ENCODE assay signal across 9 mouse cellular contexts in the genomic region with DNA sequence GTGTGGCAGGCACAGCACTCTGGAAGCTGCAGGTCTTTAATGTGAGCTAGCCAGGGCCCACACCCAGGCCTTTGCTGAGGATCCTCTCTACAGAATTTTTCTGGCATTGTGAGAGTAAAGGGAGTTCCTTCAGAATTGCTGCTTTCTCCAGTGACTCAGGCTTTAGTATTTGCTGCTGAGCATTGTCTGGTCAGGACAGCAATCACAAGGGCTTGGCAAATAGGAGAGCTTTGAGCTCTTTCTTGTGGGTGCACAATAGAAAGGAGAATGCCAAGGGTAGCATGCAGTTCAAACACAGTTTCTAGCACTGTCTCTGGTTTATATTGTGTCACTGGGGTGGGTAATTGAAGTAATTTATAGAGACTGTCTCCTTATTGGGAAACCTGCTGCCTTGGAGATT. TPM values are rescaled to one million over a fixed set of nuclear protein-coding genes. Genes with fewer than 3 reads are reported as not detected.
A peak's percentile ranks its signal among the peaks of the same experiment; 100 is the strongest.
DNase-seq lines count a peak whose midpoint lies in the region; ATAC-seq and TF ChIP-seq lines count a peak whose summit lies in the region.
"Had no signal": no experiment of that assay in that cellular context is flagged by ENCODE, and none has a peak within 500 bp of the region (broad histone marks: within the 10 kb centered on the region; RNA-seq: fewer than 3 reads in every experiment).

No protein-coding gene starts in this region.

- no peak for TF ChIP-seq CTCF in heart, postnatal 0 days (IDR thresholded peaks at IDR 0.05; ENCODE audit: low read depth)
- no peak for TF ChIP-seq CTCF in embryonic fibroblast, embryonic 13.5 days (IDR thresholded peaks at IDR 0.05; ENCODE audit: borderline replicate concordance, insufficient read depth, low read length)

- H3K4me3 ChIP-seq in heart, postnatal 0 days (ENCODE audit: low read depth, low read length), result no peak overlapping the region
- H3K4me3 ChIP-seq in heart, embryonic 10.5 days, result no peak overlapping the region
- no peak overlapping the region for H3K4me3 ChIP-seq in embryonic fibroblast, embryonic 13.5 days (ENCODE audit: insufficient read depth, low read length)
- H3K4me3 ChIP-seq in midbrain, embryonic 13.5 days (replicated peaks), result 0 out of 2 replicates have a peak overlapping the region, but pooled peaks have one; percentile 9
- H3K4me3 ChIP-seq: erythroblast, embryonic 14.5 days had no signal

- DNase-seq in heart, postnatal 0 days (ENCODE audit: low spot score), result peak; percentile 23
- DNase-seq in heart, embryonic 10.5 days (ENCODE audit: low spot score), result no peak
- peak; percentile 23 for DNase-seq in MN1 (ENCODE audit: low spot score)
- DNase-seq in thymus, postnatal 36 days, result no peak
- DNase-seq in cerebellum, postnatal 4 days (ENCODE audit: low spot score in 2 of 2), result no peak
- DNase-seq in adrenal gland, postnatal 36 days, result no peak

- 0 out of 2 replicates have a peak overlapping the region, but pooled peaks have one; percentile 28 for H3K27ac ChIP-seq in heart, postnatal 0 days (ENCODE audit: low read depth)
- no peak overlapping the region for H3K27ac ChIP-seq in heart, embryonic 10.5 days
- H3K27ac ChIP-seq in embryonic fibroblast, embryonic 13.5 days (ENCODE audit: insufficient read depth, low read length), result peak overlapping the region; percentile 16; the same call in 1 of the 2 replicates
- peak overlapping the region; percentile 37 for H3K27ac ChIP-seq in midbrain, embryonic 13.5 days

- H3K27me3 ChIP-seq in heart, postnatal 0 days (ENCODE audit: control insufficient read depth, insufficient read depth, low read length), result no peaks in the 10 kb centered on the region
- H3K27me3 ChIP-seq in heart, embryonic 10.5 days (ENCODE audit: insufficient read depth, poor library complexity, severe bottlenecking), result no peaks in the 10 kb centered on the region
- H3K27me3 ChIP-seq in midbrain, embryonic 13.5 days, result no peaks in the 10 kb centered on the region

- H3K9me3 ChIP-seq in heart, postnatal 0 days (replicated peaks; ENCODE audit: control insufficient read depth, low read length), result no peaks in the 10 kb centered on the region
- H3K9me3 ChIP-seq in heart, embryonic 10.5 days, result no peaks in the 10 kb centered on the region
- no peaks in the 10 kb centered on the region for H3K9me3 ChIP-seq in midbrain, embryonic 13.5 days

- no peak for TF ChIP-seq EP300 in heart, postnatal 0 days (IDR thresholded peaks at IDR 0.05; ENCODE audit: low read depth)

- no peak for TF ChIP-seq POLR2A in embryonic fibroblast, embryonic 13.5 days (IDR thresholded peaks at IDR 0.05; ENCODE audit: low read depth, low read length)

- H3K9ac ChIP-seq in heart, postnatal 0 days (replicated peaks; ENCODE audit: low read depth, low read length), result no peak overlapping the region
- no peak overlapping the region; the same call in 1 of the 2 replicates for H3K9ac ChIP-seq in midbrain, embryonic 13.5 days (replicated peaks)

- ATAC-seq in heart, postnatal 0 days (ENCODE audit: insufficient read depth, low read depth), result no peak
- no peak for ATAC-seq in midbrain, embryonic 13.5 days

- no peaks in the 10 kb centered on the region for H3K36me3 ChIP-seq in heart, postnatal 0 days (replicated peaks; ENCODE audit: control insufficient read depth, insufficient read depth, low read length)
- H3K36me3 ChIP-seq in heart, embryonic 10.5 days, result peaks cover 11% of the 10 kb centered on the region; the same call in 1 of the 2 replicates
- no peaks in the 10 kb centered on the region for H3K36me3 ChIP-seq in midbrain, embryonic 13.5 days

- H3K4me2 ChIP-seq in heart, postnatal 0 days (ENCODE audit: low read depth, low read length), result 0 out of 2 replicates have a peak overlapping the region, but pooled peaks have one; percentile 26
- H3K4me2 ChIP-seq in midbrain, embryonic 13.5 days (replicated peaks), result peak overlapping the region; percentile 84

- peaks cover 30% of the 10 kb centered on the region for H3K4me1 ChIP-seq in heart, postnatal 0 days (ENCODE audit: control insufficient read depth, insufficient read depth)
- H3K4me1 ChIP-seq in heart, embryonic 10.5 days, result peaks cover 39% of the 10 kb centered on the region
- H3K4me1 ChIP-seq in embryonic fibroblast, embryonic 13.5 days (ENCODE audit: control insufficient read depth, insufficient read depth, low read length), result peaks cover 14% of the 10 kb centered on the region
- H3K4me1 ChIP-seq in midbrain, embryonic 13.5 days (replicated peaks), result peaks cover 54% of the 10 kb centered on the region

RNA-seq across cellular contexts. Expression of gene Zfand3, which starts 3.9 kb away (rescaled TPM):
- 77.7 and 131 TPM in 2 replicates for total RNA-seq in heart, postnatal 0 days (2014; rRNA removed; ENCODE audit: low replicate concordance)
- 49.0 and 53.2 TPM in 2 replicates for polyA plus RNA-seq in heart, postnatal 0 days (2015; fragmentation: Nextera tagmentation; extraction: Ambion mirVana)
- 54.2 and 54.7 TPM in 2 replicates for polyA plus RNA-seq in heart, embryonic 10.5 days (2016; fragmentation: Nextera tagmentation; extraction: Ambion mirVana)
- 151 and 158 TPM in 2 replicates for polyA plus RNA-seq in embryonic fibroblast, embryonic 13.5 days (2011; ENCODE audit: insufficient read length, low read depth, missing spikeins)
- 69.6 and 85.4 TPM in 2 replicates for polyA plus RNA-seq in midbrain, embryonic 13.5 days (2015; fragmentation: Nextera tagmentation; extraction: Ambion mirVana)
- 100 to 1,000 TPM; 145 to 165 TPM for total RNA-seq in adrenal gland, postnatal 36 days (2021)

RNA-seq across cellular contexts. Expression of gene Mdga1, which starts 38.5 kb away (rescaled TPM):
- total RNA-seq in heart, postnatal 0 days (2014; rRNA removed; ENCODE audit: low replicate concordance), result 9.5 and 11.6 TPM in 2 replicates
- polyA plus RNA-seq in heart, postnatal 0 days (2015; fragmentation: Nextera tagmentation; extraction: Ambion mirVana), result 4.9 and 5.2 TPM in 2 replicates
- 1.7 and 3.5 TPM in 2 replicates for polyA plus RNA-seq in heart, embryonic 10.5 days (2016; fragmentation: Nextera tagmentation; extraction: Ambion mirVana)
- polyA plus RNA-seq in embryonic fibroblast, embryonic 13.5 days (2011; ENCODE audit: insufficient read length, low read depth, missing spikeins), result 7.6 and 9.9 TPM in 2 replicates
- 11.7 and 14.7 TPM in 2 replicates for polyA plus RNA-seq in midbrain, embryonic 13.5 days (2015; fragmentation: Nextera tagmentation; extraction: Ambion mirVana)
- 1 to 10 TPM in 1 of 2 experiments, under 1 TPM in 1; 0.63 to 1.4 TPM for total RNA-seq in adrenal gland, postnatal 36 days (2021)

Comparison
In these comparisons a context has a peak if more than half of its experiments do, and no peak if none do; other contexts are left out.
1. DNase-seq: peak in heart, postnatal 0 days (single experiment) and MN1 (single experiment); none in heart, embryonic 10.5 days (single experiment), thymus, postnatal 36 days (0 of 2), cerebellum, postnatal 4 days (0 of 2) and adrenal gland, postnatal 36 days (0 of 2).